ENCODE assay signal across 23 mouse cellular contexts in the genomic region with DNA sequence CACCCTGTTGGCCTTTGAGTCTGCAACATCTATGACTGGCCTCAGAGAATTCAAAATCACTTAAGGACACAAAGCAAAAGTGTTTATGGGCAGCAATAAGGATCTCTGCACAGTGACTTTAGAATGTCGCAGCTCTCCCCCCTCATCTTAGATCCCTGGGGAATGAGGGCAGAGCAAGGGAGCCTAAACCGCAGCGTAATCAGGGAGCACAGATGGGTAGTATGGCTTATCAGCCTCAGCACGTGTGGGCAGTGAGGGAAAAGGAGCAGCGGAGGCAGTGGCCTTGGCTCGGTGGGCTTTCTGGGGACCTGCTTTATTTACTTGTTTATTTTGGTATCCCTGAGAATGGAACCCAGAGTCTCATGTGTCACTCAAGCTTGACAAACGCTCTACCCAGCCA. TPM values are rescaled to one million over a fixed set of nuclear protein-coding genes. Genes with fewer than 3 reads are reported as not detected.
DNase-seq lines count a peak whose midpoint lies in the region; ATAC-seq and TF ChIP-seq lines count a peak whose summit lies in the region.
"Had no signal": no experiment of that assay in that cellular context is flagged by ENCODE, and none has a peak within 500 bp of the region (broad histone marks: within the 10 kb centered on the region; RNA-seq: fewer than 3 reads in every experiment).

No protein-coding gene starts in this region.

- no peak overlapping the region for H3K4me3 ChIP-seq in lung, embryonic 14.5 days (ENCODE audit: low read depth, low read length)
- H3K4me3 ChIP-seq in midbrain, embryonic 13.5 days (replicated peaks) = no peak overlapping the region
- H3K4me3 ChIP-seq in midbrain, embryonic 16.5 days (ENCODE audit: low read depth, low read length) = no peak overlapping the region
- H3K4me3 ChIP-seq in liver, embryonic 13.5 days (replicated peaks) = no peak overlapping the region
- H3K4me3 ChIP-seq: embryonic facial prominence, embryonic 13.5 days; forebrain, embryonic 12.5 days; heart, embryonic 13.5 days had no signal

- TF ChIP-seq CTCF in lung, embryonic 14.5 days (IDR thresholded peaks at IDR 0.05; ENCODE audit: low read depth) = no peak

- intact Hi-C loops in gastrocnemius, postnatal 36 days (cut with DNase I) = no loop called here

- ATAC-seq in lung, embryonic 14.5 days (ENCODE audit: insufficient read depth) = no peak
- 0 out of 2 replicates have a peak, but pooled peaks have one; percentile 24 for ATAC-seq in midbrain, embryonic 13.5 days
- no peak for ATAC-seq in midbrain, embryonic 16.5 days
- ATAC-seq in liver, embryonic 13.5 days (ENCODE audit: low read depth) = peak; percentile 86
- ATAC-seq: activated CD4-positive, CD25-positive, alpha-beta regulatory T cell, adult 4 months; forebrain, embryonic 16.5 days; Patski had no signal

- no peaks in the 10 kb centered on the region for H3K27me3 ChIP-seq in lung, embryonic 14.5 days (ENCODE audit: insufficient read depth, low read length)
- H3K27me3 ChIP-seq in midbrain, embryonic 13.5 days = no peaks in the 10 kb centered on the region
- H3K27me3 ChIP-seq in midbrain, embryonic 16.5 days (ENCODE audit: control insufficient read depth, insufficient read depth, low read depth, low read length) = no peaks in the 10 kb centered on the region
- H3K27me3 ChIP-seq in liver, embryonic 13.5 days = no peaks in the 10 kb centered on the region
- H3K27me3 ChIP-seq: CH12.LX; embryonic facial prominence, embryonic 13.5 days; forebrain, embryonic 12.5 days; heart, embryonic 13.5 days had no signal

- no peaks in the 10 kb centered on the region for H3K36me3 ChIP-seq in lung, embryonic 14.5 days (ENCODE audit: insufficient read depth)
- H3K36me3 ChIP-seq in midbrain, embryonic 13.5 days = no peaks in the 10 kb centered on the region
- no peaks in the 10 kb centered on the region for H3K36me3 ChIP-seq in midbrain, embryonic 16.5 days (ENCODE audit: control insufficient read depth, insufficient read depth, low read length)
- H3K36me3 ChIP-seq in liver, embryonic 13.5 days = no peaks in the 10 kb centered on the region
- H3K36me3 ChIP-seq: embryonic facial prominence, embryonic 13.5 days; forebrain, embryonic 12.5 days; heart, embryonic 13.5 days had no signal

- H3K9ac ChIP-seq in lung, embryonic 14.5 days = no peak overlapping the region
- H3K9ac ChIP-seq in midbrain, embryonic 13.5 days (replicated peaks) = no peak overlapping the region
- H3K9ac ChIP-seq in midbrain, embryonic 16.5 days (ENCODE audit: low read depth, low read length) = no peak overlapping the region
- H3K9ac ChIP-seq in liver, embryonic 13.5 days = no peak overlapping the region
- H3K9ac ChIP-seq: embryonic facial prominence, embryonic 13.5 days; forebrain, embryonic 12.5 days; heart, embryonic 13.5 days had no signal

- H3K27ac ChIP-seq in lung, embryonic 14.5 days (ENCODE audit: low read depth) = 0 out of 2 replicates have a peak overlapping the region, but pooled peaks have one; percentile 42
- H3K27ac ChIP-seq in midbrain, embryonic 13.5 days = no peak overlapping the region
- H3K27ac ChIP-seq in midbrain, embryonic 16.5 days (ENCODE audit: low read length) = no peak overlapping the region
- no peak overlapping the region for H3K27ac ChIP-seq in liver, embryonic 13.5 days
- H3K27ac ChIP-seq: embryonic facial prominence, embryonic 13.5 days; forebrain, embryonic 12.5 days; heart, embryonic 13.5 days had no signal

- no peak for DNase-seq in lung, embryonic 14.5 days
- DNase-seq in lung, postnatal 10 days = no peak
- peak; percentile 27 for DNase-seq in liver, embryonic 13.5 days
- no peak for DNase-seq in urinary bladder, adult 2 months (ENCODE audit: low spot score)
- no peak for DNase-seq in gastrocnemius, postnatal 36 days
- DNase-seq: adrenal gland, postnatal 14 days; cerebellum, adult 18-20 months; cerebellum, adult 9-11 months; cerebellum, postnatal 36 days; gastrocnemius, postnatal 10 days; heart, postnatal 36 days had no signal

- WGBS in lung, embryonic 14.5 days = 35% methylated on average over 7 of the region's 7 CpGs
- WGBS in midbrain, embryonic 13.5 days = 30% methylated on average over 7 of the region's 7 CpGs
- 33% methylated on average over 7 of the region's 7 CpGs for WGBS in midbrain, embryonic 16.5 days
- 11% methylated on average over 7 of the region's 7 CpGs for WGBS in liver, embryonic 13.5 days (ENCODE audit: insufficient replicate concordance)

- H3K9me3 ChIP-seq in lung, embryonic 14.5 days (ENCODE audit: low read depth, low read length) = no peaks in the 10 kb centered on the region
- H3K9me3 ChIP-seq in midbrain, embryonic 13.5 days = no peaks in the 10 kb centered on the region
- H3K9me3 ChIP-seq in midbrain, embryonic 16.5 days (replicated peaks; ENCODE audit: control insufficient read depth, low read length, poor library complexity, severe bottlenecking) = no peaks in the 10 kb centered on the region
- no peaks in the 10 kb centered on the region for H3K9me3 ChIP-seq in liver, embryonic 13.5 days (replicated peaks)
- H3K9me3 ChIP-seq: embryonic facial prominence, embryonic 13.5 days; forebrain, embryonic 12.5 days; heart, embryonic 13.5 days had no signal

- H3K4me1 ChIP-seq in lung, embryonic 14.5 days (ENCODE audit: insufficient read depth) = peaks cover 12% of the 10 kb centered on the region
- no peaks in the 10 kb centered on the region for H3K4me1 ChIP-seq in midbrain, embryonic 13.5 days (replicated peaks)
- no peaks in the 10 kb centered on the region for H3K4me1 ChIP-seq in midbrain, embryonic 16.5 days (ENCODE audit: control insufficient read depth, insufficient read depth, low read length)
- peaks cover 13% of the 10 kb centered on the region for H3K4me1 ChIP-seq in liver, embryonic 13.5 days (replicated peaks)
- H3K4me1 ChIP-seq: embryonic facial prominence, embryonic 13.5 days; forebrain, embryonic 12.5 days had no signal

- no peak overlapping the region for H3K4me2 ChIP-seq in lung, embryonic 14.5 days
- no peak overlapping the region for H3K4me2 ChIP-seq in midbrain, embryonic 13.5 days (replicated peaks)
- no peak overlapping the region for H3K4me2 ChIP-seq in midbrain, embryonic 16.5 days (ENCODE audit: low read length)
- peak overlapping the region; percentile 6 for H3K4me2 ChIP-seq in liver, embryonic 13.5 days
- H3K4me2 ChIP-seq: embryonic facial prominence, embryonic 13.5 days; forebrain, embryonic 12.5 days; heart, embryonic 13.5 days had no signal

RNA-seq across cellular contexts. Expression of a gene that starts 34.4 kb away (rescaled TPM):
- 227 and 238 TPM in 2 replicates for polyA plus RNA-seq in lung, embryonic 14.5 days (2014; fragmentation: Nextera tagmentation; extraction: Ambion mirVana)
- polyA plus RNA-seq in midbrain, embryonic 13.5 days (2015; fragmentation: Nextera tagmentation; extraction: Ambion mirVana) = 0.32 and 0.41 TPM in 2 replicates
- 0.16 and 0.19 TPM in 2 replicates for polyA plus RNA-seq in midbrain, embryonic 16.5 days (2015; fragmentation: Nextera tagmentation; extraction: Ambion mirVana)
- 6.2 and 7.2 TPM in 2 replicates for polyA plus RNA-seq in liver, embryonic 13.5 days (2015; fragmentation: Nextera tagmentation; extraction: Ambion mirVana)
- 285 and 296 TPM in 2 replicates for polyA plus RNA-seq in urinary bladder, adult 2 months (2012; rRNA removed)
- not detected for total RNA-seq in gastrocnemius, postnatal 36 days (2021)
- total RNA-seq: CH12.LX; gastrocnemius, postnatal 10 days; granulocyte monocyte progenitor cell, adult 5-6 weeks had no signal
- polyA plus RNA-seq: activated CD4-positive, CD25-positive, alpha-beta regulatory T cell, adult 4 months; C2C12; forebrain, embryonic 12.5 days; frontal cortex, adult 2 months; Patski had no signal

Comparison
In these comparisons a context has a peak if more than half of its experiments do, and no peak if none do; other contexts are left out.
1. ATAC-seq: peak in midbrain, embryonic 13.5 days (single experiment) and liver, embryonic 13.5 days (single experiment); none in lung, embryonic 14.5 days (single experiment) and midbrain, embryonic 16.5 days (single experiment).
2. RNA of a gene that starts 34.4 kb away (polyA plus RNA-seq): 285 to 296 TPM in urinary bladder, adult 2 months and 227 to 238 TPM in lung, embryonic 14.5 days; 6.2 to 7.2 TPM in liver, embryonic 13.5 days, 0.32 to 0.41 TPM in midbrain, embryonic 13.5 days and 0.16 to 0.19 TPM in midbrain, embryonic 16.5 days; every median in the first group is over 10 times any median in the second.